Mouse (Mus musculus) myocyte (in vitro differentiated cells): Measurements from ENCODE around the gene Hsd17b1. TPM values are rescaled to one million over a fixed set of nuclear protein-coding genes. Genes with fewer than 3 reads are reported as not detected.

ENCODE experiments used
- H3K27me3 ChIP-seq: one replicate; pipeline ENCODE4 v1.6.1; 2011; ENCODE audit not compliant: control insufficient read depth, insufficient read depth, insufficient read length
- H3K36me3 ChIP-seq: one replicate; pipeline ENCODE4 v1.6.1; 2011; ENCODE audit not compliant: control insufficient read depth, insufficient read depth
- H3K4me2 ChIP-seq: one replicate; pipeline ENCODE4 v1.6.1; 2011; ENCODE audit warnings: low read depth, control low read depth
- H3K4me3 ChIP-seq: one replicate; pipeline ENCODE4 v1.5.1; 2011; ENCODE audit warnings: mild to moderate bottlenecking, control low read depth, moderate library complexity
- H3K79me2 ChIP-seq: one replicate; pipeline ENCODE4 v1.6.1; 2011; ENCODE audit not compliant: control insufficient read depth, insufficient read depth
- H3ac ChIP-seq: one replicate; pipeline ENCODE4 v1.6.1; 2011; ENCODE audit not compliant: control insufficient read depth, insufficient read length
- CEBPB ChIP-seq: IDR thresholded peaks from 2 replicates; pipeline ENCODE4 v1.6.1; 2011; ENCODE audit warnings: mild to moderate bottlenecking, moderate library complexity; ENCODE audit not compliant: poor library complexity, insufficient read depth, severe bottlenecking
- E2F4 ChIP-seq: IDR thresholded peaks from one replicate; pipeline ENCODE4 v1.6.1; 2011; ENCODE audit warnings: mild to moderate bottlenecking, control low read depth, moderate library complexity; ENCODE audit not compliant: insufficient read depth
- MAX ChIP-seq: IDR thresholded peaks from one replicate; pipeline ENCODE4 v1.6.1; 2011; ENCODE audit warnings: low read depth, mild to moderate bottlenecking, control low read depth
- MYOD1 ChIP-seq, 3 experiments: IDR thresholded peaks; one replicate each; pipeline ENCODE4 v1.6.1; 2011; ENCODE audit warnings: control low read depth in 2 of 3, low read depth in 2 of 3, mild to moderate bottlenecking in 2 of 3, moderate library complexity in 1 of 3; ENCODE audit not compliant: insufficient read length in 2 of 3, control insufficient read depth in 1 of 3
- MYOG ChIP-seq, 3 experiments: IDR thresholded peaks; one replicate each; pipeline ENCODE4 v1.6.1; 2011; ENCODE audit warnings: control low read depth in 2 of 3, low read depth in 2 of 3, mild to moderate bottlenecking in 2 of 3; ENCODE audit not compliant: insufficient read length in 2 of 3, control insufficient read depth in 1 of 3, insufficient read depth in 1 of 3
- POLR2A ChIP-seq: IDR thresholded peaks from one replicate; pipeline ENCODE4 v1.6.1; 2011; ENCODE audit warnings: low read depth, mild to moderate bottlenecking, control low read depth, moderate library complexity; ENCODE audit not compliant: insufficient read length
- POLR2AphosphoS2 ChIP-seq: IDR thresholded peaks from one replicate; pipeline ENCODE4 v1.6.1; 2011; ENCODE audit warnings: low read depth, control low read depth; ENCODE audit not compliant: insufficient read length
- REST ChIP-seq: IDR thresholded peaks from one replicate; pipeline ENCODE4 v1.6.1; 2011; ENCODE audit warnings: mild to moderate bottlenecking, control low read depth, moderate library complexity; ENCODE audit not compliant: insufficient read depth, insufficient read length
- SRF ChIP-seq: IDR thresholded peaks from one replicate; pipeline ENCODE4 v1.6.1; 2011; ENCODE audit warnings: low read depth; ENCODE audit not compliant: control insufficient read depth, insufficient read length
- TCF12 ChIP-seq: IDR thresholded peaks from one replicate; pipeline ENCODE4 v1.6.1; 2011; ENCODE audit warnings: mild to moderate bottlenecking, control low read depth; ENCODE audit not compliant: poor library complexity, insufficient read depth, severe bottlenecking
- TCF3 ChIP-seq: IDR thresholded peaks from one replicate; pipeline ENCODE4 v1.6.1; 2011; ENCODE audit warnings: low read depth, control low read depth; ENCODE audit not compliant: insufficient read length
- USF1 ChIP-seq: IDR thresholded peaks from one replicate; pipeline ENCODE4 v1.6.1; 2011; ENCODE audit warnings: low read depth, mild to moderate bottlenecking, control low read depth, moderate library complexity
- polyA plus RNA-seq: library from polyadenylated mRNA; unstranded; fragments of >200 nt; fragmentation: generic; extraction: Trizol; gene quantifications from one replicate; pipeline ENCODE4 v1.2.1, GENCODE M21; 2012; ENCODE audit warnings: missing spikeins

Gene Hsd17b1
- polyA plus RNA-seq, 1 experiment: 0.49 TPM

DNA sequence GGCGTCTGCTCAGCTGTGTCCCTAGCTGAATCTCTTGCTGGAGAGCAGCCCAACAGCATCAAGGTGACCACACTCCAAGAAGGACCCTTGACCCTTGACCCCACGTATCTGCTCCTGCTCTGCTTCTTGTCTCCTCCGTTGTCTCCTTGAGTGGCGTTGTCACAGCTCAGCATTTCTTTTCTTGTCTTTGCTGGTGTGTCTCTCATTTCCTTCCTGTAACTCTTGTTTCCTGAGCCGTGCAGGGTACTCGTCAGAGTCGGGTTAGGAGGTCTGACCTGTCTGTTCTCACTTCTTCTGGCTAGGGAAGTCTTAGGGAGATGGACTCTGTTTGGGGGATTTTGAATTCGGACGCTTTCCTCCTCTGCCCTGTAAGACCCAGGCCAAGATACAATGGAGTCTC is 31.8 kb upstream of the Hsd17b1 start:
- no peak for TF ChIP-seq POLR2A
- no peak for TF ChIP-seq MYOG (IDR thresholded peaks at IDR 0.05; ENCODE audit: control insufficient read depth in 1 of 3, insufficient read depth in 1 of 3, insufficient read length in 2 of 3, low read depth in 2 of 3)
- no peak for TF ChIP-seq POLR2AphosphoS2
- TF ChIP-seq MAX: no peak
- no peak for TF ChIP-seq SRF
- no peak for TF ChIP-seq CEBPB
- no peak for TF ChIP-seq USF1
- TF ChIP-seq MYOD1 (IDR thresholded peaks at IDR 0.05; ENCODE audit: control insufficient read depth in 1 of 3, insufficient read length in 2 of 3, low read depth in 2 of 3): no peak
- no peak for TF ChIP-seq TCF3
- TF ChIP-seq TCF12: no peak
- no peak for TF ChIP-seq REST
- TF ChIP-seq E2F4: no peak
- peaks cover 54% of the 10 kb centered on the region for H3K36me3 ChIP-seq

GRCm38 (mm10) chr11:101047502-101047901 is 30.7 kb upstream of the Hsd17b1 start:
- Histone ChIP-seq H3K79me2 (no peaks in the 10 kb centered on the region), H3K4me3 (no peak overlapping the region), H3K27me3 (no peaks in the 10 kb centered on the region), H3K4me2 (no peak overlapping the region), H3K36me3 (peaks cover 46% of the 10 kb centered on the region), H3ac (no peak overlapping the region)
- TF ChIP-seq MYOD1 (IDR thresholded peaks at IDR 0.05; ENCODE audit: control insufficient read depth in 1 of 3, insufficient read length in 2 of 3, low read depth in 2 of 3) (no peak), TCF12 (no peak), REST (no peak), TCF3 (no peak), POLR2AphosphoS2 (no peak), USF1 (no peak), POLR2A (no peak), E2F4 (no peak), MAX (no peak), CEBPB (no peak), SRF (no peak), MYOG (IDR thresholded peaks at IDR 0.05; ENCODE audit: control insufficient read depth in 1 of 3, insufficient read depth in 1 of 3, insufficient read length in 2 of 3, low read depth in 2 of 3) (no peak)

More for the DNA sequence above, 31.8 kb upstream of the Hsd17b1 start:
- Histone ChIP-seq H3ac (no peak overlapping the region), H3K4me3 (no peak overlapping the region), H3K27me3 (no peaks in the 10 kb centered on the region), H3K79me2 (no peaks in the 10 kb centered on the region), H3K4me2 (no peak overlapping the region)

DNA sequence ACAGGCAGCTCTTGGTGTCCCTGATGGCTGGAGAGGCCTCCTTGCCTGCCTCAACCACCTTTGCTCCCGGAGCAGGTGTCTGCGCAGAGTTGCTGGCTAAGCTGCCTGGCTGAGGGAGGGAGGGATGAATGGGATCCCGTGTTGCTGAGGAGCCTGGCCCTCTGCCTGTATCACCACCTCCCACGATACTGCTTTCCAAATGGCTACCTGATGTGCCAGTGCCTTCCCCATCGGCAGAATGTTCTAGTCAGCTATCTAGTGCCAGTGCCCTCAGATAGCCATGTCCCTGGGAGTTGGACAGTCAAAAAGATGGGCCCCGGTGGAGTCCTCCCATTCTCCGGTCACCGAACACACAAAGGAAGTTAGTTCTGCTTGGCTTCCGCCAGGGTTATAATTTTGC is 27.9 kb upstream of the Hsd17b1 start:
- TF ChIP-seq E2F4 (no peak), MYOG (IDR thresholded peaks at IDR 0.05; ENCODE audit: control insufficient read depth in 1 of 3, insufficient read depth in 1 of 3, insufficient read length in 2 of 3, low read depth in 2 of 3) (no peak), TCF3 (no peak), USF1 (no peak), REST (no peak), TCF12 (no peak), CEBPB (no peak), MAX (no peak)
- H3K27me3 ChIP-seq: no peaks in the 10 kb centered on the region
- H3ac ChIP-seq: no peak overlapping the region

DNA sequence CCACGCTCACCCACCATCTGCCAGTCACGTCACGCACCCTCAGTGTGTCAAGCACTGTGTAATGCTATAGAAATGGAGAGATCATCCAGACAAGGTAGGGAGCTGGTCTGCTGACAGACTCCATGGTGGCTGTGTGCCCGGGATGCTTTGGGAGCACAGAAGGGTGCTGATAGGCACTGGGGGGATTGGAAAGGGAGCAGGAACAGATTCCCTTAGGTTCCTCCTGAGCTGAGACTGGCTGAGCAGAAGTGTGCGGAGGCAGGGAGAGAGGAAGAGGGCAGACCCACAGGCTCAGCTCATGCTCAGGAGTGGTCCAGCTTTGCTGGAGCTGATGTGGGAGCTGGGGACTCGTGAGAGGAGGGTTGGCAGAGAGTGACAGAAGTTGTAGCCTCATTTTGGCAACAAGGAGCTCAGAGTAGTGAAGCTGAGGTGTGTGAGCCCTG is 27.1 kb upstream of the Hsd17b1 start:
- Histone ChIP-seq H3ac (no peak overlapping the region), H3K4me2 (no peak overlapping the region), H3K36me3 (peaks cover 33% of the 10 kb centered on the region), H3K4me3 (no peak overlapping the region), H3K79me2 (no peaks in the 10 kb centered on the region), H3K27me3 (no peaks in the 10 kb centered on the region)
- TF ChIP-seq REST (no peak), POLR2AphosphoS2 (no peak), TCF3 (no peak), MYOG (IDR thresholded peaks at IDR 0.05; ENCODE audit: control insufficient read depth in 1 of 3, insufficient read depth in 1 of 3, insufficient read length in 2 of 3, low read depth in 2 of 3) (no peak), MAX (no peak), CEBPB (no peak), SRF (no peak), MYOD1 (IDR thresholded peaks at IDR 0.05; ENCODE audit: control insufficient read depth in 1 of 3, insufficient read length in 2 of 3, low read depth in 2 of 3) (no peak), E2F4 (no peak), POLR2A (no peak), TCF12 (no peak), USF1 (no peak)

More for the DNA sequence above, 27.9 kb upstream of the Hsd17b1 start:
- no peak overlapping the region for H3K4me2 ChIP-seq
- H3K4me3 ChIP-seq: no peak overlapping the region
- peaks cover 33% of the 10 kb centered on the region for H3K36me3 ChIP-seq
- H3K79me2 ChIP-seq: no peaks in the 10 kb centered on the region

GRCm38 (mm10) chr11:101051617-101052016 is 26.6 kb upstream of the Hsd17b1 start:
- no peak overlapping the region for H3ac ChIP-seq
- H3K27me3 ChIP-seq: no peaks in the 10 kb centered on the region
- H3K36me3 ChIP-seq: peaks cover 33% of the 10 kb centered on the region
- TF ChIP-seq POLR2AphosphoS2 (no peak), TCF12 (no peak), USF1 (no peak), POLR2A (no peak), MAX (no peak), MYOD1 (IDR thresholded peaks at IDR 0.05; ENCODE audit: control insufficient read depth in 1 of 3, insufficient read length in 2 of 3, low read depth in 2 of 3) (no peak), MYOG (IDR thresholded peaks at IDR 0.05; ENCODE audit: control insufficient read depth in 1 of 3, insufficient read depth in 1 of 3, insufficient read length in 2 of 3, low read depth in 2 of 3) (no peak), CEBPB (no peak)
- no peaks in the 10 kb centered on the region for H3K79me2 ChIP-seq
- H3K4me3 ChIP-seq: no peak overlapping the region
- no peak overlapping the region for H3K4me2 ChIP-seq
